Mouse (Mus musculus): ENCODE data around the gene Vps9d1. TPM values are rescaled to one million over a fixed set of nuclear protein-coding genes. Genes with fewer than 3 reads are reported as not detected.
"Not testable (repeated sequence)": the region's sequence is repeated elsewhere in the genome, so short reads cannot be mapped to it uniquely, and the experiment has no call there.

The Vps9d1 gene
- polyA plus RNA-seq, 1 experiment, result 55.7 TPM

DNA sequence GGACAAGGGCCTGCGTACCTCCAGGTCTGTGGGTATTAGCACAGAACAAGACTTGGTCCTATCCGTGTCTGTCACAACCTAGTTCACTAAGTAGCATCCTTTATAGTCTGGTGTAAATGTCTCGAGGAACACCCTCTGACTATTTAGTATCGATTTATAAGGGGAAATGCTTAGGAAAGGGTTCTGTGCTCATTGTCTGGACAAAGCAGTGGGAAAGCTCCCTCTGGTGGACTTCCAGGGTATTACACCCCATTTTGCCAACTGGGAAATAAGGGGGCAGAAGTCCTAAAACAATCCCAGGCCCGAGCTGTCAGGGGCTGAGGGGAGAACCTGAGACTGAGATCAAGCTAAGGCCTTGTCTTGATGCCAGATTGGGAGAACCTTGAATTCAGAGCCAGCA, 51.9 kb downstream of the Vps9d1 start:
- no peaks in the 10 kb centered on the region for H3K27me3 ChIP-seq (ENCODE audit: control insufficient read depth, insufficient read depth, low read length)
- no peak overlapping the region for H3K4me3 ChIP-seq (ENCODE audit: extremely low read depth, insufficient read depth, insufficient read length)
- no peaks in the 10 kb centered on the region for H3K4me1 ChIP-seq (ENCODE audit: control insufficient read depth, insufficient read depth, insufficient read length)
- H3K36me3 ChIP-seq (ENCODE audit: control insufficient read depth, insufficient read depth, low read length), result peaks cover 14% of the 10 kb centered on the region
- H3K27ac ChIP-seq (ENCODE audit: insufficient read depth, low read length), result no peak overlapping the region
- 20% methylated on average over 5 of the region's 5 CpGs for WGBS
- TF ChIP-seq CTCF (IDR thresholded peaks at IDR 0.05; ENCODE audit: extremely low read depth, insufficient read depth, insufficient read length, insufficient replicate concordance) (peak; percentile 58; the same call in 1 of the 2 replicates), POLR2A (IDR thresholded peaks at IDR 0.05; ENCODE audit: low read depth, low read length) (no peak)
- peak in 1 of 2 experiments; percentile 55 for DNase-seq (ENCODE audit: low read depth in 1 of 2, low spot score in 2 of 2)

DNA sequence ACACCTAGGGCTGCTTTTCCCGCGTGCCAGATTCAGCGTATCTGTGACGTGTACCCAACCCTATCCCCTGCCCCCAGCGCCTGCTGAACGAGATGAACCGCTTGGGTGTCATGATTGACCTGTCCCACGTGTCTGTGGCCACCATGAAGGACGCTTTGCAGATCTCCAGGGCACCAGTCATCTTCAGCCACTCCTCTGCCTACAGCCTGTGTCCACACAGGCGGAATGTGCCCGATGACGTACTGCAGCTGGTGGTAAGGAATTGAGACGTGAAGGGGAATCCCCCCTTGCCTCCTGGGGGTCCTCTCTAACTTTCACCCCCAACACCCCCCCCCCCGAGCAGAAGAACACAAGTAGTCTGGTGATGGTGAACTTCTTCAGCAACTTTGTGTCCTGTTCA, 54.3 kb downstream of the Vps9d1 start:
- no peak for TF ChIP-seq POLR2A (IDR thresholded peaks at IDR 0.05; ENCODE audit: low read depth, low read length)
- no peak for TF ChIP-seq CTCF (IDR thresholded peaks at IDR 0.05; ENCODE audit: extremely low read depth, insufficient read depth, insufficient read length, insufficient replicate concordance)
- no peaks in the 10 kb centered on the region for H3K4me1 ChIP-seq (ENCODE audit: control insufficient read depth, insufficient read depth, insufficient read length)
- 72% methylated on average over 14 of the region's 14 CpGs for WGBS

DNA sequence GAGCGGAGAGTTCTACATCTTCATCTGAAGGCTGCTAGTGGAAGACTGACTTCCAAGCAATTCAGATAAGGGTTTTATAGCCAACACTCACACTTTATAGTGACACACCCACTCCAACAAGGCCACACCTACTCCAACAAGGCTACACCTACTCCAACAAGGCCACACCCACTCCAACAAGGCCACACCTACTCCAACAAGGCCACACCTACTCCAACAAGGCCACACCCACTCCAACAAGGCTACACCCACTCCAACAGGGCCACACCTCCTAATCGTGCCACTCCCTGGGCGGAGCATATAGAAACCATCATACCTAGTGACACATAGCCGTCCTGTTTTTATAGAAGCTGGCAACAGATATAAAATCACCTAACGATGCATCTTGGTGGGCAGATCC, 57.1 kb downstream of the Vps9d1 start:
- not testable (repeated sequence) for H3K4me1 ChIP-seq (ENCODE audit: control insufficient read depth, insufficient read depth, insufficient read length); H3K27ac ChIP-seq (ENCODE audit: insufficient read depth, low read length); DNase-seq (ENCODE audit: low read depth in 1 of 2, low spot score in 2 of 2); H3K36me3 ChIP-seq (ENCODE audit: control insufficient read depth, insufficient read depth, low read length); H3K4me3 ChIP-seq (ENCODE audit: extremely low read depth, insufficient read depth, insufficient read length); H3K27me3 ChIP-seq (ENCODE audit: control insufficient read depth, insufficient read depth, low read length)
- WGBS, result 69% methylated on average over 5 of the region's 5 CpGs

More for the DNA sequence above, 54.3 kb downstream of the Vps9d1 start:
- no peak overlapping the region for H3K27ac ChIP-seq (ENCODE audit: insufficient read depth, low read length)
- DNase-seq (ENCODE audit: low read depth in 1 of 2, low spot score in 2 of 2), result no peak
- no peaks in the 10 kb centered on the region for H3K36me3 ChIP-seq (ENCODE audit: control insufficient read depth, insufficient read depth, low read length)
- H3K4me3 ChIP-seq (ENCODE audit: extremely low read depth, insufficient read depth, insufficient read length), result no peak overlapping the region
- no peaks in the 10 kb centered on the region for H3K27me3 ChIP-seq (ENCODE audit: control insufficient read depth, insufficient read depth, low read length)

GRCm38 (mm10) chr8:123193771-123194170, 60.4 kb downstream of the Vps9d1 start:
- no peak overlapping the region for H3K4me3 ChIP-seq (ENCODE audit: extremely low read depth, insufficient read depth, insufficient read length)
- 92% methylated on average over 9 of the region's 9 CpGs for WGBS

More at GRCm38 (mm10) chr8:123193771-123194170, 60.4 kb downstream of the Vps9d1 start:
- no peaks in the 10 kb centered on the region for H3K27me3 ChIP-seq (ENCODE audit: control insufficient read depth, insufficient read depth, low read length)
- H3K36me3 ChIP-seq (ENCODE audit: control insufficient read depth, insufficient read depth, low read length), result no peaks in the 10 kb centered on the region
- TF ChIP-seq CTCF (IDR thresholded peaks at IDR 0.05; ENCODE audit: extremely low read depth, insufficient read depth, insufficient read length, insufficient replicate concordance) (no peak), POLR2A (IDR thresholded peaks at IDR 0.05; ENCODE audit: low read depth, low read length) (no peak)
- no peaks in the 10 kb centered on the region for H3K4me1 ChIP-seq (ENCODE audit: control insufficient read depth, insufficient read depth, insufficient read length)
- no peak overlapping the region for H3K27ac ChIP-seq (ENCODE audit: insufficient read depth, low read length)
- no peak for DNase-seq (ENCODE audit: low read depth in 1 of 2, low spot score in 2 of 2)

Other genes with a start within 250 kb of the Vps9d1 start
- 76.3 and 77.7 TPM in 2 replicates for gene Ankrd11, start 212.1 kb downstream of the Vps9d1 start, polyA plus RNA-seq (2012; rRNA removed)
- gene Spg7, start 191.4 kb downstream of the Vps9d1 start, polyA plus RNA-seq (2012; rRNA removed), result 62.6 and 74.1 TPM in 2 replicates
- 2,207 and 4,905 TPM in 2 replicates for gene Rpl13, start 152.0 kb downstream of the Vps9d1 start, polyA plus RNA-seq (2012; rRNA removed)
- gene Cpne7, start 137.0 kb downstream of the Vps9d1 start, polyA plus RNA-seq (2012; rRNA removed), result 2.5 and 2.9 TPM in 2 replicates
- 0.42 and 0.92 TPM in 2 replicates for gene Sult5a1, start 96.0 kb downstream of the Vps9d1 start, polyA plus RNA-seq (2012; rRNA removed)
- 1.3 and 1.6 TPM in 2 replicates for gene Dpep1, start 68.1 kb downstream of the Vps9d1 start, polyA plus RNA-seq (2012; rRNA removed)
- 70.5 and 85.0 TPM in 2 replicates for gene Chmp1a, start 41.6 kb downstream of the Vps9d1 start, polyA plus RNA-seq (2012; rRNA removed)
- 0.09 and 0.42 TPM in 2 replicates for gene Spata33, start 41.5 kb downstream of the Vps9d1 start, polyA plus RNA-seq (2012; rRNA removed)
- gene Cdk10, start 29.5 kb downstream of the Vps9d1 start, polyA plus RNA-seq (2012; rRNA removed), result 39.2 and 45.2 TPM in 2 replicates
- 12.1 and 13.9 TPM in 2 replicates for gene Spata2l, start 18.1 kb downstream of the Vps9d1 start, polyA plus RNA-seq (2012; rRNA removed)
- 32.6 and 38.7 TPM in 2 replicates for gene Zfp276, start 153 bp downstream of the Vps9d1 start, polyA plus RNA-seq (2012; rRNA removed)
- gene Fanca, start 64.2 kb upstream of the Vps9d1 start, polyA plus RNA-seq (2012; rRNA removed), result 55.7 and 76.1 TPM in 2 replicates
- 0.88 and 1.1 TPM in 2 replicates for gene Spire2, start 78.4 kb upstream of the Vps9d1 start, polyA plus RNA-seq (2012; rRNA removed)
- gene Tcf25, start 119.4 kb upstream of the Vps9d1 start, polyA plus RNA-seq (2012; rRNA removed), result 137 and 149 TPM in 2 replicates
- gene Mc1r, start 152.8 kb upstream of the Vps9d1 start, polyA plus RNA-seq (2012; rRNA removed), result not detected in 2 replicates
- 2.7 and 3.9 TPM in 2 replicates for gene Tubb3, start 157.1 kb upstream of the Vps9d1 start, polyA plus RNA-seq (2012; rRNA removed)
- gene Def8, start 169.2 kb upstream of the Vps9d1 start, polyA plus RNA-seq (2012; rRNA removed), result 13.5 and 14.9 TPM in 2 replicates
- gene Afg3l1, start 223.6 kb upstream of the Vps9d1 start, polyA plus RNA-seq (2012; rRNA removed), result 14.4 and 17.3 TPM in 2 replicates

Data from spleen, adult 2 months (tissue).